Mouse (Mus musculus) CH12.LX (cell line): ENCODE measurements around the gene Bean1.

Experiments used
- CTCF ChIP-seq, 2 experiments: IDR thresholded peaks in 1 of 2; conservative IDR thresholded peaks in 1 of 2; 2 replicates each; pipeline ENCODE4 v1.5.1; 2011 to 2012; ENCODE audit warnings: low read depth in 2 of 2, low read length in 2 of 2, improper control_type of control experiment in 1 of 2, inconsistent platforms in 1 of 2, mild to moderate bottlenecking in 1 of 2, moderate library complexity in 1 of 2
- USF2 ChIP-seq: conservative IDR thresholded peaks from 2 replicates; pipeline ENCODE4 v1.6.1; 2011; ENCODE audit warnings: low read depth, low read length, improper control_type of control experiment

- TF ChIP-seq CTCF (conservative IDR thresholded peaks at IDR 0.05 in 1 of 2, IDR thresholded peaks at IDR 0.05 in 1 of 2; ENCODE audit: low read depth in 2 of 2, low read length in 2 of 2) = peak; percentile 28 to 89; a peak in 3 of 4 replicates
- TF ChIP-seq USF2 = no peak
Measured at GRCm38 (mm10) chr8:104145981-104146689, 24.1 kb upstream of the Bean1 start.
